In the genomic region with DNA sequence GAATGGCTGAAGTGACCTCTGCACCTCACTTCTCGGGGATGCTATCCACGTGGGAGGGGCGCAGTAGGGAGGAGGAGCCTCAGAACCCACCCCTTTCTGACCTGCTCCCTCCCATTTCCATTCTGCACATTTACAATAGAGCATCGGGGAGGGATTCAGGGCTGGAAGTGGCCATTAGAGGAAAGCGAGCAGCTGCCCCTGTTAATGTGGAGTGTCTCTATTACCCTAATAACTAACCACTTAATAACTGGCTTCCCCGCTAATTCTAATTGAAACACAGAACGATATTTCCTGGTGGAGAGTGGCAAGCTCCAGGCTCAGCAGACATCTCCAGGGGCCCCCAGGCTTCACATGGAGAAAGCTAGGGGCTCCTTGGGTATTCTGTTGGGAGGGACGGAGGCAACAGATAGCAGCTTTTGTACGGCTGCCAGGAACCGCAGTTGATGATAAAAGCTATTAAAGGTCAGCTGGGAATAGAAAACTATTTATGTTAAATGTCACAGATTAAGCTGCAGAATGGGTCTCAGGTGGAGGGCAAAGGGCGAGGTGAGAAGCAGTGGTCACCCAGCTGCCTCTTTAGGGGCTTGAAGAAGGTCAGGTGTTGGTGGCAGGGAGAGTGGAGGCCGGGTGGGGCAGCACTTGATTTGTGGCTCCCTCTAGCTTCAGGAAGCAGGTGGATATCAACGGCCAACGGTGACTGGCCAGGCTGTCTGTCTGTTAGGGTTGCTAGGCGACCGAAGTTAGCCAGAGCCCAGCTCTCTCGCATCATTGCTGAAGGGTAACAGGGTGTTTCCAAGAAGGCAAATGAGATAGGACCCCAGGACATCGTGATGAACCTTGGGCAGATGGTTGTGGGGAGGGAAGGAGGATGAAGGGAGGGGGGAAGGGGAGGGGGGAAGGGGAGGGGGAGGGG, we compare ENCODE assay signal across 9 mouse cellular contexts.
A peak's percentile ranks its signal among the peaks of the same experiment; 100 is the strongest.
DNase-seq lines count a peak whose midpoint lies in the region; ATAC-seq lines count a peak whose summit lies in the region.
"Had no signal": no experiment of that assay in that cellular context is flagged by ENCODE, and none has a peak within 500 bp of the region (broad histone marks: within the 10 kb centered on the region; RNA-seq: fewer than 3 reads in every experiment).

No protein-coding gene starts in this region.

- peak; percentile 85 to 86 for DNase-seq in cerebellum, postnatal 10 days
- DNase-seq in cerebellum, adult 8-10 months, result no peak
- DNase-seq in adrenal gland, adult 2 months, result peak; percentile 83
- DNase-seq in kidney, adult 9 months, result peak; percentile 11
- peak; percentile 24 to 73 for DNase-seq in spleen, postnatal 10 days (ENCODE audit: low spot score in 2 of 2)
- no peak for DNase-seq in gastrocnemius, postnatal 36 days

- no peak overlapping the region for H3K9ac ChIP-seq in forebrain, embryonic 16.5 days (replicated peaks; ENCODE audit: low read depth, low read length)

- intact Hi-C loops in gastrocnemius, postnatal 36 days (cut with DNase I), result loop anchor here (5.0 kb wide), 1 partner anchor 118 kb away; the partner anchor contains the start of gene Sdk2

- peak; percentile 49 for ATAC-seq in forebrain, embryonic 16.5 days
- peak; percentile 24; the same call in 1 of the 2 replicates for ATAC-seq in megakaryocyte, adult 5-6 weeks (ENCODE audit: poor library complexity, severe bottlenecking)

- H3K4me3 ChIP-seq in forebrain, embryonic 16.5 days (replicated peaks; ENCODE audit: low read length), result no peak overlapping the region
- H3K4me3 ChIP-seq: myocyte had no signal

- H3K27ac ChIP-seq in forebrain, embryonic 16.5 days (ENCODE audit: low read length), result no peak overlapping the region

- 31% methylated on average over 18 of the region's 18 CpGs for WGBS in forebrain, embryonic 16.5 days

- no peaks in the 10 kb centered on the region for H3K9me3 ChIP-seq in forebrain, embryonic 16.5 days (ENCODE audit: control insufficient read depth, low read length)

- no peaks in the 10 kb centered on the region for H3K27me3 ChIP-seq in forebrain, embryonic 16.5 days (replicated peaks; ENCODE audit: control insufficient read depth, insufficient read depth, low read length)

- H3K4me1 ChIP-seq in forebrain, embryonic 16.5 days (replicated peaks; ENCODE audit: control insufficient read depth, insufficient read depth, low read length), result peaks cover 14% of the 10 kb centered on the region

- H3K36me3 ChIP-seq in forebrain, embryonic 16.5 days (ENCODE audit: control insufficient read depth, insufficient read depth), result no peaks in the 10 kb centered on the region

- H3K4me2 ChIP-seq in forebrain, embryonic 16.5 days (ENCODE audit: low read length), result no peak overlapping the region

Comparison
In these comparisons a context has a peak if more than half of its experiments do, and no peak if none do; other contexts are left out.
1. DNase-seq: peak in cerebellum, postnatal 10 days (2 of 2), adrenal gland, adult 2 months (single experiment), kidney, adult 9 months (single experiment) and spleen, postnatal 10 days (2 of 2); none in cerebellum, adult 8-10 months (single experiment) and gastrocnemius, postnatal 36 days (0 of 2).